Mouse (Mus musculus): Measurements from ENCODE around the gene Rims4. TPM values are rescaled to one million over a fixed set of nuclear protein-coding genes. Genes with fewer than 3 reads are reported as not detected.
A peak's percentile ranks its signal among the peaks of the same experiment; 100 is the strongest.

Rims4 gene
- polyA plus RNA-seq, 1 experiment, result 30.3 TPM

DNA sequence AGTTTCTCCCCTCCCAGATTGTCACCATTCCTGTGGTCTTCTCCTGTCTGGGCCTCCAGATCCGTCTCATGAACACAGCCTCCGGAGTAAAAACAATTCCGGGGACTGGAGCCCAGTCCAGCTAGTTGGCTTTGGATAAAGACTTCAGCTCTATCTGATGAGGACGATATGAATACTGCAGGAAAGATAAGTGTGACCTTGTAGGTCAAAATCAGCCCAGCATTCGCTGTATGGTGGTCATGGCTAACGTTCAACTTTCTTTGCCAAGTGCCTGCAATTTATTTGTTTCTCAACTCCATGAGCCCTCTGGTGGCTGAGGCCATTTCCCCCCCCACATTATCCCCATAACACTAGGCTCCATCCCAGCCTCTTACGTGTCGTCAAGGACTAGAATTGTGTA is 26.0 kb upstream of the Rims4 start:
- 86% methylated on average over 8 of the region's 8 CpGs for WGBS
- Histone ChIP-seq H3K27me3 (ENCODE audit: control insufficient read depth, insufficient read depth, low read length) (no peaks in the 10 kb centered on the region), H3K4me3 (replicated peaks; ENCODE audit: insufficient read depth, low read depth, low read length) (no peak overlapping the region), H3K4me1 (ENCODE audit: control insufficient read depth, insufficient read depth, low read length) (peaks cover 29% of the 10 kb centered on the region), H3K27ac (ENCODE audit: insufficient read depth, low read length) (no peak overlapping the region)
- DNase-seq, result no peak
- TF ChIP-seq CTCF (IDR thresholded peaks at IDR 0.05; ENCODE audit: borderline replicate concordance, insufficient read depth, low read depth, low read length), result no peak
- TF ChIP-seq POLR2A (IDR thresholded peaks at IDR 0.05; ENCODE audit: borderline replicate concordance, insufficient read depth, low read length), result no peak

DNA sequence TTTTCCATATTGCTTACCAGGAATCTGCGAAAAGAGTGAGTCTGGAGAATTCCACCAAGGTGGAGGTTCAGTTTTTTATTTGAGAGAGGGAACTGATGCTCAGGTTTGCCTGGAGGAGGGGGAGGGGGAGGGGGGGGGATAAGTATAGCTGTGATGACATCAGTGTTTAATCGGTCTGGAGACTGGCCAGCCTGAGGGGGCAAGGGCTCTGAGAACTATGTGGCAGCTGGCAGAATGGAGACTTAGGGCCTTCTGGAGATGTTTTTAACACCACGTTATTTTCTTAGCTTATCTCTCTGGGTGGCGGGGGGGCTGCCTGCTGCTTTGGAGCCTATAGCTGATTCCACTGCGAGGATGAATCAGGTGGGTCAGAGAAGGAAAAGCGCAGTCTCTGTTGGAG is 24.6 kb upstream of the Rims4 start:
- 53% methylated on average over 6 of the region's 6 CpGs for WGBS
- DNase-seq, result no peak
- TF ChIP-seq CTCF (IDR thresholded peaks at IDR 0.05; ENCODE audit: borderline replicate concordance, insufficient read depth, low read depth, low read length) (no peak), POLR2A (IDR thresholded peaks at IDR 0.05; ENCODE audit: borderline replicate concordance, insufficient read depth, low read length) (no peak)
- Histone ChIP-seq H3K4me3 (replicated peaks; ENCODE audit: insufficient read depth, low read depth, low read length) (no peak overlapping the region), H3K4me1 (ENCODE audit: control insufficient read depth, insufficient read depth, low read length) (peaks cover 29% of the 10 kb centered on the region), H3K27ac (ENCODE audit: insufficient read depth, low read length) (no peak overlapping the region), H3K27me3 (ENCODE audit: control insufficient read depth, insufficient read depth, low read length) (no peaks in the 10 kb centered on the region)

DNA sequence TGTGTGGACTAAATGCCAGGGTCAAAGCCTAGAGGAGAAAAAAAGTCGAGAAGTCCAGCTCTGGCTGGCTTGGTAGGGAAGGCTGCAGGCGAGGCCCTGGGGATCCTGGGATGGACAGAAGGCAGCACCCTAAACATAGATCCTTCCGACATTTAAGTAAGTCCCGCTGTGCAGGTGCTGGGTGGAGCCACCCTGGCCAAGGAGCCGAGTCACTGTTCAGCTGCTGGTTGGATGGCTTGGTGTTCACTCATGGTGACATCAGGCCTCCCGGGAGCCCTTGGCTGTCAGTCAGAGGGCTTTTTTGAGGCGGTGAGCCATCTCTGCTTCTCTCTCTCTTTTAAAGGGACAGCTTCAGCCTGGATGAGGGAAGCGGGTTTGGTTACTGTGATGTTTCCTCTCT is 21.0 kb upstream of the Rims4 start:
- peak overlapping the region; percentile 91 for H3K27ac ChIP-seq (ENCODE audit: insufficient read depth, low read length)
- TF ChIP-seq CTCF (IDR thresholded peaks at IDR 0.05; ENCODE audit: borderline replicate concordance, insufficient read depth, low read depth, low read length), result no peak
- TF ChIP-seq POLR2A (IDR thresholded peaks at IDR 0.05; ENCODE audit: borderline replicate concordance, insufficient read depth, low read length), result peak; percentile 65; the same call in 1 of the 2 replicates
- peak overlapping the region; percentile 65 for H3K4me3 ChIP-seq (replicated peaks; ENCODE audit: insufficient read depth, low read depth, low read length)
- 4% methylated on average over 8 of the region's 8 CpGs for WGBS
- peak; percentile 91 to 96 for DNase-seq
- H3K4me1 ChIP-seq (ENCODE audit: control insufficient read depth, insufficient read depth, low read length), result peaks cover 15% of the 10 kb centered on the region
- H3K27me3 ChIP-seq (ENCODE audit: control insufficient read depth, insufficient read depth, low read length), result no peaks in the 10 kb centered on the region

DNA sequence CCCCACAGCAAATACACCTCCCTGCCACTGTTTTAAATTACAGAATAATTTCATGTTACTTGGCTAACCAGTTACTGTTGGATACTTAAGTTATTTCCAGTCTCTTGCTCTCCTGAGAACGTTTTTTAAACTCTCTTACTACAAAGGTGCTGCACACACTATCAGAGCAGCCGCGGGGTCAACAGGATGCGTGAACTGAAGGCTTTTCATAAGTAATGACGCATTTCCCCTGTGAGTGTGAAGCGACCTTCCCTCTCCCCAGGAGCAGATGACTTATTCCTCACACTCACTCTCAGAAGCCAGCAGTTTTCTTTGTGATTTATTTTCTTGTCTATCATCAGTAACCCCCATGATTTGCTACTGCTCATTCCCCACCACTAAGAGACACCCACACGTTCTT is 13.7 kb upstream of the Rims4 start:
- WGBS, result 70% methylated on average over 7 of the region's 7 CpGs
- no peak for TF ChIP-seq POLR2A (IDR thresholded peaks at IDR 0.05; ENCODE audit: borderline replicate concordance, insufficient read depth, low read length)
- TF ChIP-seq CTCF (IDR thresholded peaks at IDR 0.05; ENCODE audit: borderline replicate concordance, insufficient read depth, low read depth, low read length), result no peak
- no peak for DNase-seq
- no peaks in the 10 kb centered on the region for H3K4me1 ChIP-seq (ENCODE audit: control insufficient read depth, insufficient read depth, low read length)
- H3K27me3 ChIP-seq (ENCODE audit: control insufficient read depth, insufficient read depth, low read length), result no peaks in the 10 kb centered on the region
- no peak overlapping the region for H3K4me3 ChIP-seq (replicated peaks; ENCODE audit: insufficient read depth, low read depth, low read length)
- no peak overlapping the region for H3K27ac ChIP-seq (ENCODE audit: insufficient read depth, low read length)

GRCm38 (mm10) chr2:163928464-163929200 is 10.1 kb upstream of the Rims4 start:
- TF ChIP-seq CTCF (IDR thresholded peaks at IDR 0.05; ENCODE audit: borderline replicate concordance, insufficient read depth, low read depth, low read length), result no peak
- no peak for TF ChIP-seq POLR2A (IDR thresholded peaks at IDR 0.05; ENCODE audit: borderline replicate concordance, insufficient read depth, low read length)
- 70% methylated on average over 7 of the region's 7 CpGs for WGBS
- Histone ChIP-seq H3K27me3 (ENCODE audit: control insufficient read depth, insufficient read depth, low read length) (no peaks in the 10 kb centered on the region), H3K4me3 (replicated peaks; ENCODE audit: insufficient read depth, low read depth, low read length) (no peak overlapping the region), H3K4me1 (ENCODE audit: control insufficient read depth, insufficient read depth, low read length) (no peaks in the 10 kb centered on the region), H3K27ac (ENCODE audit: insufficient read depth, low read length) (no peak overlapping the region)
- DNase-seq, result no peak

DNA sequence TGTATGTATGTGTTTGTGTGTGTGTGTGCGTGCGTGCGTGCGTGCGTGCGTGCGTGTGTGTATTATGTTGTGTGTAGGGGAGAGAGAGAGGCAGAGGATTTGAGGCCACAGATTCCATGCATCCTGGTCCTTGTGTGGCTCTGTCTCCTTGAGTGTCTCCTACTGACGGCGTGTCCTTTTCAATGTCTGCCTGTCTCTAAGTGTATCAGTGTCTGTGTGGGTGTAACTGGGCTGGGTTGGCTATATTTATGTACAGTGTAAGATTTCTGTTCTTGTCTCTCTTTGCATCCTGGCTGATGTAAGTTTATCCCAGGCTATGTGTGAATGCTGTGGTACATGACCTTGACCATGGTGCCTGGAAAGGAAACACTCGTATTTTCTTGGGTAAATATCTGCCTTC is 6.6 kb upstream of the Rims4 start:
- no peak for DNase-seq
- WGBS, result 95% methylated on average over 10 of the region's 10 CpGs
- TF ChIP-seq POLR2A (IDR thresholded peaks at IDR 0.05; ENCODE audit: borderline replicate concordance, insufficient read depth, low read length), result no peak
- no peak for TF ChIP-seq CTCF (IDR thresholded peaks at IDR 0.05; ENCODE audit: borderline replicate concordance, insufficient read depth, low read depth, low read length)
- Histone ChIP-seq H3K4me3 (replicated peaks; ENCODE audit: insufficient read depth, low read depth, low read length) (no peak overlapping the region), H3K27me3 (ENCODE audit: control insufficient read depth, insufficient read depth, low read length) (no peaks in the 10 kb centered on the region), H3K4me1 (ENCODE audit: control insufficient read depth, insufficient read depth, low read length) (no peaks in the 10 kb centered on the region; the same call in 1 of the 2 replicates), H3K27ac (ENCODE audit: insufficient read depth, low read length) (no peak overlapping the region)

- Histone ChIP-seq H3K27ac (ENCODE audit: insufficient read depth, low read length) (no peak overlapping the region), H3K4me1 (ENCODE audit: control insufficient read depth, insufficient read depth, low read length) (peaks cover 4% of the 10 kb centered on the region; the same call in 1 of the 2 replicates), H3K4me3 (replicated peaks; ENCODE audit: insufficient read depth, low read depth, low read length) (no peak overlapping the region), H3K27me3 (ENCODE audit: control insufficient read depth, insufficient read depth, low read length) (no peaks in the 10 kb centered on the region)
- no peak for DNase-seq
- TF ChIP-seq CTCF (IDR thresholded peaks at IDR 0.05; ENCODE audit: borderline replicate concordance, insufficient read depth, low read depth, low read length), result no peak
- no peak for TF ChIP-seq POLR2A (IDR thresholded peaks at IDR 0.05; ENCODE audit: borderline replicate concordance, insufficient read depth, low read length)
- 90% methylated on average over 3 of the region's 3 CpGs for WGBS
Observed at GRCm38 (mm10) chr2:163924531-163924930, 6.0 kb upstream of the Rims4 start.

GRCm38 (mm10) chr2:163923113-163923512 is 4.6 kb upstream of the Rims4 start:
- no peak for DNase-seq
- WGBS, result 81% methylated on average over 9 of the region's 9 CpGs
- peaks cover 8% of the 10 kb centered on the region; the same call in 1 of the 2 replicates for H3K4me1 ChIP-seq (ENCODE audit: control insufficient read depth, insufficient read depth, low read length)

More at GRCm38 (mm10) chr2:163923113-163923512, 4.6 kb upstream of the Rims4 start:
- TF ChIP-seq CTCF (IDR thresholded peaks at IDR 0.05; ENCODE audit: borderline replicate concordance, insufficient read depth, low read depth, low read length), result no peak
- no peak for TF ChIP-seq POLR2A (IDR thresholded peaks at IDR 0.05; ENCODE audit: borderline replicate concordance, insufficient read depth, low read length)
- Histone ChIP-seq H3K27me3 (ENCODE audit: control insufficient read depth, insufficient read depth, low read length) (no peaks in the 10 kb centered on the region), H3K27ac (ENCODE audit: insufficient read depth, low read length) (no peak overlapping the region), H3K4me3 (replicated peaks; ENCODE audit: insufficient read depth, low read depth, low read length) (no peak overlapping the region)

All from cerebellum, adult 2 months (tissue).